Mouse (Mus musculus) intestine, embryonic 15.5 days (tissue): ENCODE results near the gene Gm11939. TPM values are rescaled to one million over a fixed set of nuclear protein-coding genes. Genes with fewer than 3 reads are reported as not detected.
A peak's percentile ranks its signal among the peaks of the same experiment; 100 is the strongest.
"Not testable (repeated sequence)": the region's sequence is repeated elsewhere in the genome, so short reads cannot be mapped to it uniquely, and the experiment has no call there.

Source experiments
- ATAC-seq: fragments of 200-750 bp; cut with Nextera tagmentation; 2 replicates; pipeline ENCODE4 v1.8.0; 2017; ENCODE audit warnings: moderate TSS enrichment, moderate library complexity
- H3K27ac ChIP-seq: fragments of 300-500 bp; sonication (generic); 2 replicates; pipeline ENCODE4 v1.5.1; 2015; ENCODE audit warnings: mild to moderate bottlenecking, inconsistent platforms
- H3K27me3 ChIP-seq: fragments of 300-500 bp; sonication (generic); replicated peaks from 2 replicates; pipeline ENCODE4 v1.6.1; 2015; ENCODE audit warnings: inconsistent platforms
- H3K36me3 ChIP-seq: fragments of 300-500 bp; sonication (generic); 2 replicates; pipeline ENCODE4 v1.6.1; 2015; ENCODE audit warnings: inconsistent platforms
- H3K4me1 ChIP-seq: fragments of 300-500 bp; sonication (generic); replicated peaks from 2 replicates; pipeline ENCODE4 v1.6.1; 2015; ENCODE audit warnings: inconsistent platforms
- H3K4me2 ChIP-seq: fragments of 300-500 bp; sonication (generic); replicated peaks from 2 replicates; pipeline ENCODE4 v1.6.1; 2015; ENCODE audit warnings: mild to moderate bottlenecking, inconsistent platforms
- H3K4me3 ChIP-seq: fragments of 300-500 bp; sonication (generic); replicated peaks from 2 replicates; pipeline ENCODE4 v1.5.1; 2015; ENCODE audit warnings: inconsistent platforms
- H3K9ac ChIP-seq: fragments of 300-500 bp; sonication (generic); 2 replicates; pipeline ENCODE4 v1.6.1; 2015; ENCODE audit warnings: inconsistent platforms
- H3K9me3 ChIP-seq: fragments of 300-500 bp; sonication (generic); 2 replicates; pipeline ENCODE4 v1.6.1; 2016; ENCODE audit warnings: inconsistent platforms
- WGBS: fragments of 180-500 bp; shearing (Covaris S2); methylation state at CpG from one replicate; pipeline ENCODE4 v1.1.7; 2015; 5-methylcytosine and 5-hydroxymethylcytosine counted together
- polyA plus RNA-seq: library from polyadenylated mRNA; unstranded; fragments of >200 nt; fragmentation: Nextera tagmentation; extraction: Ambion mirVana; gene quantifications from 2 replicates; pipeline ENCODE4 v1.2.1, GENCODE M21; 2015

Gene Gm11939
- polyA plus RNA-seq, result not detected in 2 replicates

- Histone ChIP-seq H3K27me3 (no peaks in the 10 kb centered on the region), H3K4me1 (no peaks in the 10 kb centered on the region), H3K9ac (no peak within 1 kb of the TSS), H3K36me3 (no peaks in the 10 kb centered on the region), H3K4me3 (no peak within 1 kb of the TSS), H3K4me2 (no peak within 1 kb of the TSS), H3K27ac (no peak within 1 kb of the TSS), H3K9me3 (no peaks in the 10 kb centered on the region)
- WGBS, result 84% methylated on average over 9 of the region's 9 CpGs
- ATAC-seq, result no peak
Measured at GRCm38 (mm10) chr11:99559366-99559765, at the start of gene Gm11939. Gene Gm11939, minus strand, starts transcription at chr11:99559466.

GRCm38 (mm10) chr11:99603208-99603607 is 43.9 kb upstream of the Gm11939 start, which contains the start of gene Gm11938:
Gene Gm11938, minus strand, starts transcription at chr11:99603308.
- H3K27ac ChIP-seq, ATAC-seq, H3K9me3 ChIP-seq, H3K4me2 ChIP-seq, H3K36me3 ChIP-seq, H3K9ac ChIP-seq, H3K4me3 ChIP-seq, H3K27me3 ChIP-seq, H3K4me1 ChIP-seq: not testable (repeated sequence)
- 42% methylated on average over 1 of the region's 1 CpGs for WGBS

GRCm38 (mm10) chr11:99597742-99598141 is 38.5 kb upstream of the Gm11939 start, which contains the start of gene Krtap9-3:
Gene Krtap9-3, minus strand, starts transcription at chr11:99598105.
- not testable (repeated sequence) for ATAC-seq
- 77% methylated on average over 6 of the region's 6 CpGs for WGBS

GRCm38 (mm10) chr11:99590981-99591380 is 31.7 kb upstream of the Gm11939 start, which contains the start of gene Krtap1-3:
Gene Krtap1-3, minus strand, starts transcription at chr11:99591339.
- no peaks in the 10 kb centered on the region for H3K36me3 ChIP-seq
- H3K4me1 ChIP-seq, result no peaks in the 10 kb centered on the region
- H3K4me3 ChIP-seq, result no peak within 1 kb of the TSS
- WGBS, result 90% methylated on average over 6 of the region's 6 CpGs
- no peak within 1 kb of the TSS for H3K4me2 ChIP-seq
- H3K27me3 ChIP-seq, result no peaks in the 10 kb centered on the region
- ATAC-seq, result no peak
- H3K9ac ChIP-seq, result no peak within 1 kb of the TSS
- H3K9me3 ChIP-seq, result no peaks in the 10 kb centered on the region
- H3K27ac ChIP-seq, result no peak within 1 kb of the TSS

More at GRCm38 (mm10) chr11:99597742-99598141, 38.5 kb upstream of the Gm11939 start, which contains the start of gene Krtap9-3:
- not testable (repeated sequence) for H3K27me3 ChIP-seq, H3K9ac ChIP-seq, H3K4me1 ChIP-seq, H3K36me3 ChIP-seq, H3K4me2 ChIP-seq, H3K4me3 ChIP-seq, H3K9me3 ChIP-seq, H3K27ac ChIP-seq

GRCm38 (mm10) chr11:99585096-99585495 is 25.8 kb upstream of the Gm11939 start:
- WGBS, result 78% methylated on average over 7 of the region's 7 CpGs
- H3K36me3 ChIP-seq, result no peaks in the 10 kb centered on the region
- H3K9me3 ChIP-seq, result no peaks in the 10 kb centered on the region
- no peak overlapping the region for H3K27ac ChIP-seq
- no peak overlapping the region for H3K9ac ChIP-seq
- H3K4me1 ChIP-seq, result no peaks in the 10 kb centered on the region
- H3K4me3 ChIP-seq, result no peak overlapping the region
- H3K27me3 ChIP-seq, result no peaks in the 10 kb centered on the region
- ATAC-seq, result no peak
- H3K4me2 ChIP-seq, result no peak overlapping the region

- Histone ChIP-seq H3K27me3 (no peaks in the 10 kb centered on the region), H3K4me2 (no peak within 1 kb of the TSS), H3K9me3 (no peaks in the 10 kb centered on the region), H3K36me3 (no peaks in the 10 kb centered on the region), H3K4me3 (no peak within 1 kb of the TSS), H3K4me1 (no peaks in the 10 kb centered on the region), H3K27ac (no peak within 1 kb of the TSS), H3K9ac (no peak within 1 kb of the TSS)
- 79% methylated on average over 5 of the region's 5 CpGs for WGBS
- ATAC-seq, result no peak
Measured at GRCm38 (mm10) chr11:99583245-99583704, 24.0 kb upstream of the Gm11939 start, which contains the start of gene Krtap1-4. Gene Krtap1-4, minus strand, starts transcription at chr11:99583654.

GRCm38 (mm10) chr11:99581564-99581963 is 22.3 kb upstream of the Gm11939 start:
- H3K9ac ChIP-seq, result no peak overlapping the region
- H3K4me2 ChIP-seq, result no peak overlapping the region
- no peak for ATAC-seq
- 88% methylated on average over 6 of the region's 6 CpGs for WGBS
- H3K4me1 ChIP-seq, result no peaks in the 10 kb centered on the region
- H3K36me3 ChIP-seq, result no peaks in the 10 kb centered on the region
- H3K27me3 ChIP-seq, result no peaks in the 10 kb centered on the region
- H3K4me3 ChIP-seq, result no peak overlapping the region
- H3K27ac ChIP-seq, result no peak overlapping the region
- H3K9me3 ChIP-seq, result no peaks in the 10 kb centered on the region

GRCm38 (mm10) chr11:99581051-99581450 is 21.8 kb upstream of the Gm11939 start:
- WGBS, result 95% methylated on average over 5 of the region's 5 CpGs
- Histone ChIP-seq H3K27ac (no peak overlapping the region), H3K9ac (no peak overlapping the region), H3K4me2 (no peak overlapping the region), H3K36me3 (no peaks in the 10 kb centered on the region), H3K4me3 (no peak overlapping the region), H3K4me1 (no peaks in the 10 kb centered on the region), H3K27me3 (no peaks in the 10 kb centered on the region), H3K9me3 (no peaks in the 10 kb centered on the region)
- no peak for ATAC-seq

GRCm38 (mm10) chr11:99580636-99581035 is 21.4 kb upstream of the Gm11939 start, which contains the start of gene Krtap1-5:
Gene Krtap1-5, minus strand, starts transcription at chr11:99581016.
- no peak within 1 kb of the TSS for H3K4me2 ChIP-seq
- H3K4me1 ChIP-seq, result no peaks in the 10 kb centered on the region
- no peaks in the 10 kb centered on the region for H3K27me3 ChIP-seq
- no peak within 1 kb of the TSS for H3K4me3 ChIP-seq
- WGBS, result 95% methylated on average over 6 of the region's 6 CpGs
- ATAC-seq, result no peak
- no peak within 1 kb of the TSS for H3K27ac ChIP-seq
- H3K36me3 ChIP-seq, result no peaks in the 10 kb centered on the region
- H3K9me3 ChIP-seq, result no peaks in the 10 kb centered on the region
- no peak within 1 kb of the TSS for H3K9ac ChIP-seq

GRCm38 (mm10) chr11:99574106-99574505 is 14.8 kb upstream of the Gm11939 start:
- no peaks in the 10 kb centered on the region for H3K36me3 ChIP-seq
- no peak overlapping the region for H3K27ac ChIP-seq
- WGBS, result 2% methylated on average over 7 of the region's 7 CpGs
- H3K9me3 ChIP-seq, result no peaks in the 10 kb centered on the region
- peak overlapping the region; percentile 40; the same call in 1 of the 2 replicates for H3K4me2 ChIP-seq
- peak; percentile 75; the same call in 1 of the 2 replicates for ATAC-seq
- H3K9ac ChIP-seq, result no peak overlapping the region
- no peaks in the 10 kb centered on the region for H3K4me1 ChIP-seq
- no peak overlapping the region for H3K4me3 ChIP-seq
- H3K27me3 ChIP-seq, result no peaks in the 10 kb centered on the region

- no peaks in the 10 kb centered on the region for H3K27me3 ChIP-seq
- no peaks in the 10 kb centered on the region for H3K9me3 ChIP-seq
- no peak for ATAC-seq
Measured at GRCm38 (mm10) chr11:99573164-99573563, 13.9 kb upstream of the Gm11939 start.

GRCm38 (mm10) chr11:99566530-99566929 is 7.3 kb upstream of the Gm11939 start, which contains the start of gene Krtap3-1:
Gene Krtap3-1, minus strand, starts transcription at chr11:99566630.
- Histone ChIP-seq H3K36me3 (no peaks in the 10 kb centered on the region), H3K4me2 (no peak within 1 kb of the TSS), H3K4me1 (no peaks in the 10 kb centered on the region), H3K9me3 (no peaks in the 10 kb centered on the region), H3K27me3 (no peaks in the 10 kb centered on the region), H3K4me3 (no peak within 1 kb of the TSS), H3K9ac (no peak within 1 kb of the TSS), H3K27ac (no peak within 1 kb of the TSS)
- ATAC-seq, result no peak
- 77% methylated on average over 7 of the region's 7 CpGs for WGBS

More at GRCm38 (mm10) chr11:99573164-99573563, 13.9 kb upstream of the Gm11939 start:
- WGBS, result 72% methylated on average over 4 of the region's 4 CpGs
- Histone ChIP-seq H3K4me1 (no peaks in the 10 kb centered on the region), H3K36me3 (no peaks in the 10 kb centered on the region), H3K27ac (no peak overlapping the region), H3K4me2 (no peak overlapping the region), H3K4me3 (no peak overlapping the region), H3K9ac (no peak overlapping the region)

GRCm38 (mm10) chr11:99562580-99562979 is 3.3 kb upstream of the Gm11939 start:
- no peak for ATAC-seq
- 82% methylated on average over 6 of the region's 6 CpGs for WGBS
- H3K9me3 ChIP-seq, result no peaks in the 10 kb centered on the region
- no peak overlapping the region for H3K4me2 ChIP-seq
- H3K9ac ChIP-seq, result no peak overlapping the region
- no peaks in the 10 kb centered on the region for H3K4me1 ChIP-seq
- H3K27ac ChIP-seq, result no peak overlapping the region
- H3K27me3 ChIP-seq, result no peaks in the 10 kb centered on the region
- H3K4me3 ChIP-seq, result no peak overlapping the region
- H3K36me3 ChIP-seq, result no peaks in the 10 kb centered on the region
